Comparison of ENCODE assay signal across 17 mouse cellular contexts in the genomic region with DNA sequence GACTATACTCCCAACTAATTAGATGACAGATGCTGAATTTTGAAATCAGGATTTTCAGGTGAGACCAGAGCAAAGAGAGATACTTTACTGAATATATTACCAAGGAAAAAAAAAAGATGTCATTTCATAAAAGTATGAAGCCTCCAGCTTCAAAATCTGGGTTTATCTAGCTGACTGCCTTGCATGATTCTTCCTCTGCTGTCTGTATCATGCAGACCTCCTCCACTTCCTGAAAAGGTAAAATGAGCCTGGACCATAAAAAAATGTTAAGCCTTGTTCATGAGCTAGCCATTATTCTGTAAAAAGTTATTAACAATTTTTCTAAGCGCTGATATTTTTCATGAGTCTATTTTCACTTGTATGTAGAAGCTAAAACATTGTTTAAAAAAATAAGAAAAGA. TPM values are rescaled to one million over a fixed set of nuclear protein-coding genes. Genes with fewer than 3 reads are reported as not detected.
DNase-seq lines count a peak whose midpoint lies in the region; ATAC-seq and TF ChIP-seq lines count a peak whose summit lies in the region.
"Had no signal": no experiment of that assay in that cellular context is flagged by ENCODE, and none has a peak within 500 bp of the region (broad histone marks: within the 10 kb centered on the region; RNA-seq: fewer than 3 reads in every experiment).

No protein-coding gene starts in this region.

- H3K4me3 ChIP-seq in liver, embryonic 11.5 days (ENCODE audit: low read depth, low read length) = no peak overlapping the region
- peak overlapping the region; percentile 33 for H3K4me3 ChIP-seq in liver, postnatal 0 days (ENCODE audit: low read depth, low read length)
- H3K4me3 ChIP-seq in kidney, embryonic 15.5 days (replicated peaks) = no peak overlapping the region
- H3K4me3 ChIP-seq: gastrocnemius, adult 2 months; layer of hippocampus, adult 2 months; lung, embryonic 15.5 days had no signal

- H3K4me1 ChIP-seq in liver, embryonic 11.5 days (replicated peaks; ENCODE audit: control insufficient read depth, insufficient read depth, low read length) = peaks cover 24% of the 10 kb centered on the region; the same call in 1 of the 2 replicates
- H3K4me1 ChIP-seq in liver, postnatal 0 days (ENCODE audit: insufficient read depth) = peaks cover 28% of the 10 kb centered on the region
- peaks cover 17% of the 10 kb centered on the region for H3K4me1 ChIP-seq in kidney, embryonic 15.5 days

- H3K4me2 ChIP-seq in liver, embryonic 11.5 days = peak overlapping the region; percentile 54
- peak overlapping the region; percentile 67 for H3K4me2 ChIP-seq in liver, postnatal 0 days (ENCODE audit: low read depth, low read length)
- H3K4me2 ChIP-seq in kidney, embryonic 15.5 days = no peak overlapping the region
- H3K4me2 ChIP-seq: lung, embryonic 15.5 days had no signal

- H3K9ac ChIP-seq in liver, embryonic 11.5 days (ENCODE audit: low read depth, low read length) = no peak overlapping the region
- no peak overlapping the region; the same call in 1 of the 2 replicates for H3K9ac ChIP-seq in liver, postnatal 0 days (replicated peaks)
- no peak overlapping the region for H3K9ac ChIP-seq in kidney, embryonic 15.5 days
- H3K9ac ChIP-seq: lung, embryonic 15.5 days had no signal

- no peak for TF ChIP-seq EP300 in liver, postnatal 0 days (IDR thresholded peaks at IDR 0.05; ENCODE audit: low read depth)

- no peaks in the 10 kb centered on the region for H3K9me3 ChIP-seq in liver, embryonic 11.5 days (ENCODE audit: control insufficient read depth, low read length)
- no peaks in the 10 kb centered on the region for H3K9me3 ChIP-seq in liver, postnatal 0 days (ENCODE audit: low read length)
- H3K9me3 ChIP-seq in kidney, embryonic 15.5 days (replicated peaks) = no peaks in the 10 kb centered on the region
- H3K9me3 ChIP-seq: lung, embryonic 15.5 days had no signal

- no peaks in the 10 kb centered on the region for H3K36me3 ChIP-seq in liver, embryonic 11.5 days (ENCODE audit: control insufficient read depth, insufficient read depth, low read length)
- H3K36me3 ChIP-seq in liver, postnatal 0 days (replicated peaks; ENCODE audit: insufficient read depth, low read length) = no peaks in the 10 kb centered on the region
- 0 out of 2 replicates have a peak, but pooled peaks cover 2% of the 10 kb centered on the region for H3K36me3 ChIP-seq in kidney, embryonic 15.5 days
- H3K36me3 ChIP-seq: lung, embryonic 15.5 days had no signal

- 86% methylated on average over 1 of the region's 1 CpGs for WGBS in liver, embryonic 11.5 days
- 88% methylated on average over 1 of the region's 1 CpGs for WGBS in liver, postnatal 0 days (ENCODE audit: insufficient replicate concordance)
- WGBS in kidney, embryonic 15.5 days = 96% methylated on average over 1 of the region's 1 CpGs

- H3K27me3 ChIP-seq in liver, embryonic 11.5 days (replicated peaks; ENCODE audit: control insufficient read depth, insufficient read depth, low read length) = no peaks in the 10 kb centered on the region
- H3K27me3 ChIP-seq in liver, postnatal 0 days (ENCODE audit: insufficient read depth, low read length) = no peaks in the 10 kb centered on the region
- no peaks in the 10 kb centered on the region for H3K27me3 ChIP-seq in kidney, embryonic 15.5 days
- H3K27me3 ChIP-seq: lung, embryonic 15.5 days had no signal

- no peak overlapping the region for H3K27ac ChIP-seq in liver, embryonic 11.5 days (ENCODE audit: low read depth, low read length)
- H3K27ac ChIP-seq in liver, postnatal 0 days (ENCODE audit: low read depth) = peak overlapping the region; percentile 18; the same call in 1 of the 2 replicates
- H3K27ac ChIP-seq in kidney, embryonic 15.5 days = no peak overlapping the region
- H3K27ac ChIP-seq: gastrocnemius, adult 2 months; layer of hippocampus, adult 2 months; lung, embryonic 15.5 days had no signal

- ATAC-seq in liver, embryonic 11.5 days (replicated peaks; ENCODE audit: low FRiP score) = no peak
- ATAC-seq in CD4-positive, CD25-positive, alpha-beta regulatory T cell, adult 4 months = peak; percentile 34
- ATAC-seq in common myeloid progenitor, adult 5-6 weeks (replicated peaks; ENCODE audit: low read depth, poor library complexity, severe bottlenecking) = 0 out of 2 replicates have a peak, but pooled peaks have one; percentile 45
- no peak for ATAC-seq in liver, postnatal 0 days
- no peak for ATAC-seq in kidney, embryonic 15.5 days (replicated peaks; ENCODE audit: low FRiP score)
- ATAC-seq: forebrain, embryonic 16.5 days had no signal

- no peak for DNase-seq in liver, embryonic 11.5 days (ENCODE audit: low spot score)
- DNase-seq in liver = no peak
- DNase-seq in liver, postnatal 0 days = no peak
- no peak for DNase-seq in embryo, embryonic 10.5 days (ENCODE audit: low spot score)
- DNase-seq: cerebellum, adult 9-11 months; gastrocnemius, adult 2 months; heart, adult 11 months; kidney, adult 11 months; kidney, postnatal 10 days; right cerebral cortex, adult 18-20 months; thymus, postnatal 4 days had no signal

- no peak for TF ChIP-seq CTCF in liver, postnatal 0 days (IDR thresholded peaks at IDR 0.05; ENCODE audit: low read depth)

RNA-seq across cellular contexts. Expression of a gene that starts 5.4 kb away (rescaled TPM):
- 9.8 and 10.5 TPM in 2 replicates for polyA plus RNA-seq in liver, embryonic 11.5 days (2014; fragmentation: Nextera tagmentation; extraction: Ambion mirVana)
- polyA plus RNA-seq in CD4-positive, CD25-positive, alpha-beta regulatory T cell, adult 4 months (2017; shearing (Covaris generic)) = 10 to 100 TPM; 20.0 to 21.0 TPM
- 20.9 and 22.5 TPM in 2 replicates for total RNA-seq in common myeloid progenitor, adult 5-6 weeks (2017)
- polyA plus RNA-seq in liver, postnatal 0 days (2015; fragmentation: Nextera tagmentation; extraction: Ambion mirVana) = 2.5 and 3.0 TPM in 2 replicates
- 7.8 and 9.3 TPM in 2 replicates for polyA plus RNA-seq in kidney, embryonic 15.5 days (2015; fragmentation: Nextera tagmentation; extraction: Ambion mirVana)

Comparison
In these comparisons a context has a peak if more than half of its experiments do, and no peak if none do; other contexts are left out.
1. ATAC-seq: peak in CD4-positive, CD25-positive, alpha-beta regulatory T cell, adult 4 months (single experiment) and common myeloid progenitor, adult 5-6 weeks (single experiment); none in liver, embryonic 11.5 days (single experiment), liver, postnatal 0 days (single experiment) and kidney, embryonic 15.5 days (single experiment).